14 mouse cellular contexts compared by ENCODE assay signal in the genomic region with DNA sequence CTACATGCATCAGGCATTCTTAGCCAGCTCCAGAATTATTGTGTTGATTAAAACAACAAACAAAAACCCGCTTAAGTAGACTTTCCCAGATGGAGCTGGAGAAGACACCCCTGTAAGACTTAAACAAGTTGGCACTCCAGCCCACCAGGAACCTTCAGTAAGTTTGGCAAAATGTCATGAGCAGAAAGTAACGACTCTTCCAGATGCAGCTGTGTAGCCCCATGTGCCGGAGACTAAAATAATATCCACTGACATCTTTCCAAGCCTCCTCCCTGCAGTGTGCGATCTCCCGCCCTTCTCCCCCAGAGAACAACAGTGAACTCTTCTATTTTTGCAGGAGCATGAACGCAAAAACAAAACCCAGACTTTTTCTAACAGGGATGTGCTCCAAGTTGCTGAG.
"Had no signal": no experiment of that assay in that cellular context is flagged by ENCODE, and none has a peak within 500 bp of the region (broad histone marks: within the 10 kb centered on the region; RNA-seq: fewer than 3 reads in every experiment).

No protein-coding gene starts in this region.

- H3K4me3 ChIP-seq: intestine, embryonic 15.5 days; layer of hippocampus, adult 2 months; midbrain, embryonic 10.5 days; myocyte; neural tube, embryonic 12.5 days had no signal

- H3K4me2 ChIP-seq: intestine, embryonic 15.5 days; neural tube, embryonic 12.5 days had no signal

- H3K27ac ChIP-seq: intestine, embryonic 15.5 days; layer of hippocampus, adult 2 months; liver, embryonic 14.5 days; midbrain, embryonic 10.5 days; neural tube, embryonic 12.5 days had no signal

- H3K9ac ChIP-seq: intestine, embryonic 15.5 days; liver, embryonic 14.5 days; neural tube, embryonic 12.5 days had no signal

- H3K27me3 ChIP-seq: intestine, embryonic 15.5 days; neural tube, embryonic 12.5 days had no signal

- H3K9me3 ChIP-seq: intestine, embryonic 15.5 days; midbrain, embryonic 10.5 days; neural tube, embryonic 12.5 days had no signal

- ATAC-seq: intestine, embryonic 15.5 days had no signal

- H3K36me3 ChIP-seq: intestine, embryonic 15.5 days; midbrain, embryonic 10.5 days; neural tube, embryonic 12.5 days had no signal

- DNase-seq: kidney, adult 9 months; kidney, postnatal 4 days; lung, adult 18-20 months; midbrain, embryonic 14.5 days; retina, postnatal 1 day; right cerebral cortex, postnatal 4 days; spleen, adult 18-20 months; thymus, postnatal 4 days had no signal
